Mouse (Mus musculus) limb, embryonic 12.5 days (tissue): ENCODE data around the gene Suclg2. TPM values are rescaled to one million over a fixed set of nuclear protein-coding genes. Genes with fewer than 3 reads are reported as not detected.

Experiments
- ATAC-seq: fragments of 200-750 bp; cut with Nextera tagmentation; 2 replicates; pipeline ENCODE4 v1.8.0; 2017; ENCODE audit warnings: low read depth, moderate TSS enrichment; ENCODE audit not compliant: insufficient number of reproducible peaks, insufficient read depth, low FRiP score, low TSS enrichment
- H3K27ac ChIP-seq: fragments of 300-500 bp; sonication (generic); 2 replicates; pipeline ENCODE4 v1.5.1; 2016; ENCODE audit warnings: mild to moderate bottlenecking, moderate library complexity
- H3K27me3 ChIP-seq: fragments of 300-500 bp; sonication (generic); 2 replicates; pipeline ENCODE4 v1.6.1; 2016; ENCODE audit warnings: mild to moderate bottlenecking, moderate library complexity
- H3K36me3 ChIP-seq: fragments of 300-500 bp; sonication (generic); 2 replicates; pipeline ENCODE4 v1.6.1; 2016; ENCODE audit warnings: mild to moderate bottlenecking, moderate library complexity
- H3K4me1 ChIP-seq: fragments of 300-500 bp; sonication (generic); replicated peaks from 2 replicates; pipeline ENCODE4 v1.6.1; 2016
- H3K4me2 ChIP-seq: fragments of 300-500 bp; sonication (generic); 2 replicates; pipeline ENCODE4 v1.6.1; 2016; ENCODE audit warnings: mild to moderate bottlenecking, moderate library complexity
- H3K4me3 ChIP-seq: fragments of 300-500 bp; sonication (generic); replicated peaks from 2 replicates; pipeline ENCODE4 v1.5.1; 2016; ENCODE audit warnings: mild to moderate bottlenecking
- H3K9ac ChIP-seq: fragments of 300-500 bp; sonication (generic); replicated peaks from 2 replicates; pipeline ENCODE4 v1.6.1; 2016; ENCODE audit warnings: mild to moderate bottlenecking, moderate library complexity
- H3K9me3 ChIP-seq: fragments of 300-500 bp; sonication (generic); 2 replicates; pipeline ENCODE4 v1.6.1; 2016; ENCODE audit warnings: mild to moderate bottlenecking, moderate library complexity
- WGBS: fragments of 180-500 bp; shearing (Covaris S2); methylation state at CpG from one replicate; pipeline ENCODE4 v1.1.7; 2016; 5-methylcytosine and 5-hydroxymethylcytosine counted together
- polyA plus RNA-seq: library from polyadenylated mRNA; unstranded; fragments of >200 nt; fragmentation: Nextera tagmentation; extraction: Ambion mirVana; gene quantifications from 2 replicates; pipeline ENCODE4 v1.2.1, GENCODE M21; 2016

Gene Suclg2
- polyA plus RNA-seq, 1 experiment from 2014 or later = 51.4 TPM

- Histone ChIP-seq H3K4me2 (no peak overlapping the region), H3K27me3 (no peaks in the 10 kb centered on the region), H3K9ac (no peak overlapping the region), H3K4me3 (no peak overlapping the region), H3K27ac (no peak overlapping the region), H3K9me3 (0 out of 2 replicates have a peak, but pooled peaks cover 2% of the 10 kb centered on the region), H3K36me3 (no peaks in the 10 kb centered on the region), H3K4me1 (no peaks in the 10 kb centered on the region)
- WGBS = 94% methylated on average over 6 of the region's 6 CpGs
- ATAC-seq = no peak
These were observed 49.8 kb downstream of the Suclg2 start for GRCm38 (mm10) chr6:95668629-95669334.

- H3K9ac ChIP-seq = no peak overlapping the region
- no peak overlapping the region for H3K27ac ChIP-seq
- peaks cover 11% of the 10 kb centered on the region; the same call in 1 of the 2 replicates for H3K36me3 ChIP-seq
- ATAC-seq = no peak
- WGBS = 96% methylated on average over 8 of the region's 8 CpGs
- no peaks in the 10 kb centered on the region for H3K27me3 ChIP-seq
- no peak overlapping the region for H3K4me3 ChIP-seq
- H3K9me3 ChIP-seq = no peaks in the 10 kb centered on the region
- no peaks in the 10 kb centered on the region for H3K4me1 ChIP-seq
- H3K4me2 ChIP-seq = no peak overlapping the region
These were observed 60.9 kb downstream of the Suclg2 start for GRCm38 (mm10) chr6:95657671-95658070.

DNA sequence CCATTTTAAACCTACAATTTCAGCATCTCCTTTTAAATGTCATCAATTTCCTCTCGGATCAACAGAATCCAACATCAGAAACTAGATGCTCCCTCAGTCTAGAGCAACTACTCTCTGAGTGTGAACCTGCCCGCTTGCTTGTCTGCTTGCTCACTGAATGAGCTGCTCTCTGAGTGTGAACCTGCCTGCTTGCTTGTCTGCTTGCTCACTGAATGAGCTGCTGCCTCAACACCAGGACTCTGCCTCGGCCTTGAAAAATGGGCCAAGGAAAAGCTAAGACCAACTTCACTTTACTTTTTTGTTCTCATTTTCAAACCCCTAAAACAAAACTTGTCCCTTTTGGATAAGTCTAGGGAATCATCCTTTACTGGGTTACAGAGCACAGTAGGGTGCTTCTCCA lies 64.9 kb downstream of the Suclg2 start:
- Histone ChIP-seq H3K9ac (no peak overlapping the region), H3K4me3 (no peak overlapping the region), H3K36me3 (peaks cover 11% of the 10 kb centered on the region; the same call in 1 of the 2 replicates), H3K4me2 (no peak overlapping the region), H3K9me3 (no peaks in the 10 kb centered on the region), H3K27ac (no peak overlapping the region), H3K4me1 (peaks cover 19% of the 10 kb centered on the region; the same call in 1 of the 2 replicates), H3K27me3 (no peaks in the 10 kb centered on the region)
- WGBS = 88% methylated on average over 3 of the region's 3 CpGs
- no peak for ATAC-seq

DNA sequence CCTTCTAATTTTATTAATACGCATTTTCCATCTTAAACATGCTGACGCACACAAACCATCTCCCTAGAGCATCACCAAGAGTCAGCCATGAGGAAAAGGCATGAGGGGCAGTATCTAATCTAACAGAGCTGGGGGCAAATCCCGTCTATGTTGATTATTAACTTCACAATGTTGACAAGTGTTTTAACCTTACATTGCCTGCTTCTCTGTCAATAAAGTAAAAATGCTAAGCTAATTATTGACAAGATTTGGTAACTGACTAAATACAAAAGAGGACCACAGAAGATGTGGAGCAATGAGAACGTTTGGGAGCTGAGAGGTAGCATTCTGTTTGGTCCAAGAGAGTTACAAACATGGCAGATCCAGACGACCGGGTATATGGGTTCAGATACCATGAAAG lies 65.8 kb downstream of the Suclg2 start:
- WGBS = 88% methylated on average over 6 of the region's 6 CpGs
- Histone ChIP-seq H3K27ac (no peak overlapping the region), H3K4me2 (no peak overlapping the region), H3K9ac (no peak overlapping the region), H3K27me3 (no peaks in the 10 kb centered on the region), H3K36me3 (peaks cover 11% of the 10 kb centered on the region; the same call in 1 of the 2 replicates), H3K4me3 (no peak overlapping the region), H3K9me3 (no peaks in the 10 kb centered on the region), H3K4me1 (peaks cover 19% of the 10 kb centered on the region; the same call in 1 of the 2 replicates)
- ATAC-seq = no peak

DNA sequence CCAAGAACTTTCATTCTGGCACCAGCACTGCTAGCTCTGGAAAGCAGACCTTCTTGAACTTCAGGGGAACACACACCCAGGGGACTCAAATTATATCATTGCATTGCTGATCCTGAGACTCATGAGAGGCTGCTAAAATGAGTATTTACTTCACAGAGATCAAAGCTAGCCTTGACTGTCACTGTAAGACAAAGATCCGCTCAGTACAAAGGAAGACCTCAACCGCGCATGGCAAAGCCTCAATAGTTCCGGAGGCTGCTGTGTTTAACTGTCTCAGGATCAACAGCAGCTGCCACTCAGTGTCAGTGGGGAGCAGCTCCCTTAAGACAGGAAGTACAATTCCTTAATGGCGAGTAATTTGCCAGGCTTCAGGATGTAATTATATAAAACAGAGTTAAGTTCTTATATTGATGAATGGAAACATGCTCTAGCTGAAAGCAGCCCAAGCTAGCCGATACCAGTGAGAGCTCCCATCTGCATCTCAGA lies 67.2 kb downstream of the Suclg2 start:
- Histone ChIP-seq H3K27ac (0 out of 2 replicates have a peak overlapping the region, but pooled peaks have one; percentile 23), H3K4me3 (no peak overlapping the region), H3K9me3 (no peaks in the 10 kb centered on the region), H3K4me1 (peaks cover 19% of the 10 kb centered on the region; the same call in 1 of the 2 replicates), H3K27me3 (no peaks in the 10 kb centered on the region), H3K9ac (no peak overlapping the region), H3K4me2 (no peak overlapping the region), H3K36me3 (peaks cover 11% of the 10 kb centered on the region; the same call in 1 of the 2 replicates)
- 40% methylated on average over 6 of the region's 6 CpGs for whole genome bisulfite sequencing
- ATAC-seq = no peak

DNA sequence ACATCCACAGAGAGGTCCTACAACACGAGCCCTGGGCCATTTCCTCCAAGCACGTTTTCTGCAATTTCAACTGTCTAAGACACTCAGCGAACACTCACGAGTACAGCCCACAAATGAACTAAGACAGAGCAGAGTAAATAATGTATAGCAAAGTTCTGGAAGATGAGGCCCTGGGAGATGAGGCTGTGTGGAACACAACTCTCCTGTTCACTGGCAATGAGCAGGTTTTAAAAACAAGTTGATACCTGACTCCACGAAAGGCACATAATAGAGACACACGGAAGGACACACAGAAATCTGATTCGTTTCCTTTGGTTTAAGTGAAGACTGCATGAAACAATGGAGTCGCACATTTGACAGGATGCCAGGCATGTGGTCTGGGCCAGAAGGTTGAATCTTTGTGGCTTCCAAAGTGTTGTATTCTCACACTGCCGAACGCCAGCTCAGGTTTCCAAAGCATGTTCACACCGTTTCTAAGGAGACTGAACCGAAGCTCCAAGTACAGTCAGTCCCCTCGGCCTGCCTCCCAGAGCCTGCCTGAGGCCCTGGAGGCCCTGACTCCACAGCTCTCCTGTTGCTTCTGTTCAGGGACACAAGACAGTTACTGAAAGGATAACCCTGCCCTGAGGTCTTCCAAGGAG lies 68.4 kb downstream of the Suclg2 start:
- Histone ChIP-seq H3K4me3 (no peak overlapping the region), H3K9me3 (no peaks in the 10 kb centered on the region), H3K9ac (no peak overlapping the region), H3K4me2 (no peak overlapping the region), H3K27me3 (no peaks in the 10 kb centered on the region), H3K27ac (0 out of 2 replicates have a peak overlapping the region, but pooled peaks have one; percentile 18), H3K36me3 (peaks cover 11% of the 10 kb centered on the region; the same call in 1 of the 2 replicates), H3K4me1 (peaks cover 19% of the 10 kb centered on the region; the same call in 1 of the 2 replicates)
- WGBS = 45% methylated on average over 13 of the region's 13 CpGs
- ATAC-seq = no peak

DNA sequence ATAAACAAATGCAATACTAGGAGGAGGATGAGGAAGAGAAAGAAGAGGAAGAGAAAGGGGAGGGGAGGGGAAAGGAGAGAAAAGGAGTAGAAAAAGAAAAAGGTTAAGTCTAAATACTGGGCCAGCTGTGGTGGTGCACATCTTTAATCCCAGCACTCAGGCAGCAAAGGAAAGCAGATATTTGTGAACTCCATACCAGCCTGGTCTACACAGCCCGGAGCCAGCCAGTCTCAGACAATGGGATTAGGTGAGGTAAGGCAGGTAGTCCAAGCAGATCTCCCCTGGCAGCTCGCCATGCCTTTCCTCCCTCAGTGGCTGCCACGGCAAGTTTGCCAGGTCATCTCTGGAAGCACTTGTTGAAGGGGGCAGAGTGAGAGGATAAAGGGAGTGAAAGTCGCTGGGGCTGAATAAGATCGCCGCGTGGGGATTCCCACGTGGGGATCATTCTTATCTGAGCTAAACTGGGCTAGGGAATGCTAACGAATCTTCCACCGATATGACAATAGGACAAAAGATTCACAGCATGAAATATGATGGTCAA lies 69.4 kb downstream of the Suclg2 start:
- H3K27ac ChIP-seq = no peak overlapping the region
- no peak overlapping the region for H3K9ac ChIP-seq
- H3K36me3 ChIP-seq = peaks cover 5% of the 10 kb centered on the region; the same call in 1 of the 2 replicates
- 83% methylated on average over 10 of the region's 10 CpGs for WGBS
- no peak overlapping the region for H3K4me3 ChIP-seq
- H3K4me1 ChIP-seq = peaks cover 19% of the 10 kb centered on the region; the same call in 1 of the 2 replicates
- ATAC-seq = no peak
- H3K4me2 ChIP-seq = no peak overlapping the region
- no peaks in the 10 kb centered on the region for H3K9me3 ChIP-seq
- H3K27me3 ChIP-seq = no peaks in the 10 kb centered on the region

DNA sequence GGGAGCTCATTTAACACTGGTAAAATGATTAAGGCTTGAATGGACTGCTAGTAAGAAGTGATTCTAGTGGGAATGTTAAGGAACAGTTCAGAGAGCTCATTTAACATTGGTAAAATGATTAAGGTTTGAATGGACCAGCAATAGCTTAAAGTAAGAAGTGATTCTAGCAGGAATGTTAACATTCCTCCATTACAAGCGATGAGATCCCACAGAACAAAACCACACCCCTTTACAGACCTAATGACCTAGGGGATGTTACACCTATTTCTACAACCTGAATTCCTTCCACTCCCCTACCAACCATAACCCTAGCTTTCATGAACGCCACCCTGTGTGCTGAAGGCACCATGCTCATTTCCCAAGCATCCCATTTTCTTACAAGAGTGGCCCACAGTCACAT lies 81.2 kb downstream of the Suclg2 start:
- H3K27me3 ChIP-seq = no peaks in the 10 kb centered on the region
- no peak overlapping the region for H3K4me3 ChIP-seq
- H3K36me3 ChIP-seq = no peaks in the 10 kb centered on the region
- H3K27ac ChIP-seq = no peak overlapping the region
- no peak overlapping the region for H3K4me2 ChIP-seq
- no peak for ATAC-seq
- 82% methylated on average over 2 of the region's 2 CpGs for WGBS
- H3K9me3 ChIP-seq = no peaks in the 10 kb centered on the region
- H3K9ac ChIP-seq = no peak overlapping the region
- 0 out of 2 replicates have a peak, but pooled peaks cover 5% of the 10 kb centered on the region for H3K4me1 ChIP-seq

- no peak overlapping the region for H3K27ac ChIP-seq
- H3K4me3 ChIP-seq = no peak overlapping the region
- H3K4me1 ChIP-seq = 0 out of 2 replicates have a peak, but pooled peaks cover 5% of the 10 kb centered on the region
- H3K4me2 ChIP-seq = no peak overlapping the region
- no peaks in the 10 kb centered on the region for H3K9me3 ChIP-seq
- ATAC-seq = no peak
- no peaks in the 10 kb centered on the region for H3K36me3 ChIP-seq
- H3K27me3 ChIP-seq = no peaks in the 10 kb centered on the region
- 53% methylated on average over 2 of the region's 2 CpGs for WGBS
- no peak overlapping the region for H3K9ac ChIP-seq
These were observed 83.2 kb downstream of the Suclg2 start for GRCm38 (mm10) chr6:95635411-95635810.

GRCm38 (mm10) chr6:95629071-95629470 lies 89.5 kb downstream of the Suclg2 start:
- no peaks in the 10 kb centered on the region for H3K36me3 ChIP-seq
- no peaks in the 10 kb centered on the region for H3K9me3 ChIP-seq
- H3K27me3 ChIP-seq = no peaks in the 10 kb centered on the region
- WGBS = 92% methylated on average over 7 of the region's 7 CpGs
- no peak for ATAC-seq
- no peak overlapping the region for H3K9ac ChIP-seq
- H3K27ac ChIP-seq = no peak overlapping the region
- no peak overlapping the region for H3K4me2 ChIP-seq
- H3K4me1 ChIP-seq = no peaks in the 10 kb centered on the region
- H3K4me3 ChIP-seq = no peak overlapping the region

- no peaks in the 10 kb centered on the region for H3K36me3 ChIP-seq
- H3K27ac ChIP-seq = no peak overlapping the region
- peaks cover 4% of the 10 kb centered on the region; the same call in 1 of the 2 replicates for H3K4me1 ChIP-seq
- no peak for ATAC-seq
- no peaks in the 10 kb centered on the region for H3K9me3 ChIP-seq
- no peak overlapping the region for H3K4me2 ChIP-seq
- H3K9ac ChIP-seq = no peak overlapping the region
- 73% methylated on average over 2 of the region's 2 CpGs for WGBS
- H3K27me3 ChIP-seq = no peaks in the 10 kb centered on the region
- no peak overlapping the region for H3K4me3 ChIP-seq
These were observed 96.8 kb downstream of the Suclg2 start for GRCm38 (mm10) chr6:95621821-95622220.
